Mouse (Mus musculus): ENCODE results near the gene Epha3.

The Epha3 gene

GRCm38 (mm10) chr16:63646577-63646976 is 217.4 kb downstream of the Epha3 start:
- no peak for DNase-seq

GRCm38 (mm10) chr16:63642641-63643040 is 221.3 kb downstream of the Epha3 start:
- no peak for DNase-seq

GRCm38 (mm10) chr16:63641603-63642002 is 222.4 kb downstream of the Epha3 start:
- DNase-seq = no peak

GRCm38 (mm10) chr16:63638701-63639100 is 225.3 kb downstream of the Epha3 start:
- no peak for DNase-seq

GRCm38 (mm10) chr16:63633748-63634166 is 230.2 kb downstream of the Epha3 start:
- DNase-seq = no peak

GRCm38 (mm10) chr16:63625229-63625628 is 238.7 kb downstream of the Epha3 start:
- no peak for DNase-seq

- DNase-seq = no peak
These were observed 242.1 kb downstream of the Epha3 start for GRCm38 (mm10) chr16:63621845-63622244.

GRCm38 (mm10) chr16:63615396-63615795 is 248.6 kb downstream of the Epha3 start:
- DNase-seq = no peak

- no peak for DNase-seq
These were observed 251.0 kb downstream of the Epha3 start for GRCm38 (mm10) chr16:63613006-63613405.

GRCm38 (mm10) chr16:63600229-63600628 is 263.7 kb downstream of the Epha3 start:
- DNase-seq = no peak

- no peak for DNase-seq
These were observed 269.3 kb downstream of the Epha3 start for GRCm38 (mm10) chr16:63594656-63595055.

- DNase-seq = no peak
These were observed 294.2 kb downstream of the Epha3 start for GRCm38 (mm10) chr16:63569746-63570145.

- peak; percentile 25 to 71 for DNase-seq
These were observed 297.7 kb downstream of the Epha3 start for GRCm38 (mm10) chr16:63566106-63566836.

- DNase-seq = no peak
These were observed 307.4 kb downstream of the Epha3 start for GRCm38 (mm10) chr16:63556410-63557146.

GRCm38 (mm10) chr16:63552531-63552930 is 311.4 kb downstream of the Epha3 start:
- DNase-seq = no peak

GRCm38 (mm10) chr16:63539489-63539888 is 324.5 kb downstream of the Epha3 start:
- no peak for DNase-seq

- no peak for DNase-seq
These were observed 335.2 kb downstream of the Epha3 start for GRCm38 (mm10) chr16:63528821-63529220.

- no peak for DNase-seq
These were observed 346.3 kb downstream of the Epha3 start for GRCm38 (mm10) chr16:63517636-63518035.

GRCm38 (mm10) chr16:63510069-63510468 is 353.9 kb downstream of the Epha3 start:
- no peak for DNase-seq

GRCm38 (mm10) chr16:63506437-63506836 is 357.5 kb downstream of the Epha3 start:
- no peak for DNase-seq

- no peak for DNase-seq
These were observed 362.5 kb downstream of the Epha3 start for GRCm38 (mm10) chr16:63501456-63501855.

GRCm38 (mm10) chr16:63500975-63501393 is 363.0 kb downstream of the Epha3 start:
- DNase-seq = no peak
